Comparison of ENCODE assay signal across 8 mouse cellular contexts in genomic region chr2:32582830-32583799, GRCm38 (mm10). TPM values are rescaled to one million over a fixed set of nuclear protein-coding genes. Genes with fewer than 3 reads are reported as not detected.
A peak's percentile ranks its signal among the peaks of the same experiment; 100 is the strongest.
DNase-seq lines count a peak whose midpoint lies in the region; ATAC-seq and TF ChIP-seq lines count a peak whose summit lies in the region.

No protein-coding gene starts in this region.

- H3K27ac ChIP-seq in embryonic facial prominence, embryonic 11.5 days (replicated peaks; ENCODE audit: low read depth, low read length) = no peak overlapping the region
- H3K27ac ChIP-seq in intestine, postnatal 0 days (ENCODE audit: low read depth, low read length) = no peak overlapping the region
- peak overlapping the region; percentile 69 for H3K27ac ChIP-seq in limb, embryonic 10.5 days
- no peak overlapping the region for H3K27ac ChIP-seq in midbrain, embryonic 11.5 days (ENCODE audit: low read depth, low read length)
- H3K27ac ChIP-seq in small intestine, adult 2 months (ENCODE audit: insufficient read depth, low read depth, low read length) = no peak overlapping the region

- H3K9ac ChIP-seq in embryonic facial prominence, embryonic 11.5 days (replicated peaks; ENCODE audit: low read length) = peak overlapping the region; percentile 44
- 0 out of 2 replicates have a peak overlapping the region, but pooled peaks have one; percentile 11 for H3K9ac ChIP-seq in intestine, postnatal 0 days (ENCODE audit: low read depth, low read length)
- H3K9ac ChIP-seq in midbrain, embryonic 11.5 days (ENCODE audit: low read length) = peak overlapping the region; percentile 32; the same call in 1 of the 2 replicates

- peak; percentile 74 for ATAC-seq in embryonic facial prominence, embryonic 11.5 days (replicated peaks; ENCODE audit: insufficient number of reproducible peaks, low FRiP score, low TSS enrichment, low read depth)
- ATAC-seq in intestine, postnatal 0 days = peak; percentile 64
- ATAC-seq in midbrain, embryonic 11.5 days (ENCODE audit: low FRiP score) = peak; percentile 63

- H3K27me3 ChIP-seq in embryonic facial prominence, embryonic 11.5 days (ENCODE audit: control insufficient read depth, insufficient read depth, low read length) = peaks cover 4% of the 10 kb centered on the region; the same call in 1 of the 2 replicates
- H3K27me3 ChIP-seq in intestine, postnatal 0 days (replicated peaks; ENCODE audit: control insufficient read depth, insufficient read depth, low read length) = peaks cover 12% of the 10 kb centered on the region; the same call in 1 of the 2 replicates
- peaks cover 47% of the 10 kb centered on the region for H3K27me3 ChIP-seq in limb, embryonic 10.5 days (ENCODE audit: low read depth, poor library complexity, severe bottlenecking)
- H3K27me3 ChIP-seq in midbrain, embryonic 11.5 days (ENCODE audit: control insufficient read depth, insufficient read depth, low read length) = peaks cover 6% of the 10 kb centered on the region; the same call in 1 of the 2 replicates
- peaks cover 3% of the 10 kb centered on the region; the same call in 1 of the 2 replicates for H3K27me3 ChIP-seq in small intestine, adult 2 months (ENCODE audit: control insufficient read depth, insufficient read depth, low read length)

- TF ChIP-seq POLR2A in small intestine, adult 2 months (IDR thresholded peaks at IDR 0.05; ENCODE audit: low read depth, low read length) = no peak; the same call in 1 of the 2 replicates

- H3K4me1 ChIP-seq in embryonic facial prominence, embryonic 11.5 days (ENCODE audit: control insufficient read depth, insufficient read depth, low read length) = no peaks in the 10 kb centered on the region; the same call in 1 of the 2 replicates
- peaks cover 2% of the 10 kb centered on the region; the same call in 1 of the 2 replicates for H3K4me1 ChIP-seq in intestine, postnatal 0 days (replicated peaks; ENCODE audit: control insufficient read depth, insufficient read depth, low read length)
- H3K4me1 ChIP-seq in limb, embryonic 10.5 days = peaks cover 29% of the 10 kb centered on the region
- peaks cover 12% of the 10 kb centered on the region for H3K4me1 ChIP-seq in midbrain, embryonic 11.5 days (ENCODE audit: control insufficient read depth, insufficient read depth, low read length)
- peaks cover 9% of the 10 kb centered on the region for H3K4me1 ChIP-seq in small intestine, adult 2 months (ENCODE audit: control insufficient read depth, insufficient read depth, insufficient read length, low read length)

- peak; percentile 94 for TF ChIP-seq CTCF in intestine, postnatal 0 days (IDR thresholded peaks at IDR 0.05; ENCODE audit: low read depth)
- peak; percentile 87; the same call in 1 of the 2 replicates for TF ChIP-seq CTCF in small intestine, adult 2 months (IDR thresholded peaks at IDR 0.05; ENCODE audit: extremely low read depth, insufficient read length, insufficient replicate concordance, low read depth, low read length)

- H3K36me3 ChIP-seq in embryonic facial prominence, embryonic 11.5 days (replicated peaks; ENCODE audit: control insufficient read depth, insufficient read depth, low read depth, low read length) = no peaks in the 10 kb centered on the region
- no peaks in the 10 kb centered on the region for H3K36me3 ChIP-seq in intestine, postnatal 0 days (ENCODE audit: control insufficient read depth, insufficient read depth)
- H3K36me3 ChIP-seq in limb, embryonic 10.5 days = no peaks in the 10 kb centered on the region
- no peaks in the 10 kb centered on the region for H3K36me3 ChIP-seq in midbrain, embryonic 11.5 days (ENCODE audit: control insufficient read depth, insufficient read depth, low read length)
- no peaks in the 10 kb centered on the region for H3K36me3 ChIP-seq in small intestine, adult 2 months (ENCODE audit: control insufficient read depth, insufficient read depth, low read length)

- peak; percentile 92 for DNase-seq in 416B (ENCODE audit: low read depth)
- peak; percentile 87 for DNase-seq in adrenal gland, postnatal 14 days
- peak; percentile 93 for DNase-seq in embryonic facial prominence, embryonic 11.5 days (ENCODE audit: low spot score)
- peak; percentile 98 for DNase-seq in heart, adult 11 months
- peak; percentile 84 for DNase-seq in limb, embryonic 10.5 days (ENCODE audit: low spot score)
- DNase-seq in midbrain, embryonic 11.5 days (ENCODE audit: low spot score, missing footprints) = peak; percentile 98

- peak overlapping the region; percentile 60 for H3K4me2 ChIP-seq in embryonic facial prominence, embryonic 11.5 days (ENCODE audit: low read depth, low read length)
- H3K4me2 ChIP-seq in intestine, postnatal 0 days (replicated peaks; ENCODE audit: low read depth) = peak overlapping the region; percentile 59
- peak overlapping the region; percentile 42 for H3K4me2 ChIP-seq in midbrain, embryonic 11.5 days

- WGBS in embryonic facial prominence, embryonic 11.5 days = 13% methylated on average over 37 of the region's 37 CpGs
- WGBS in intestine, postnatal 0 days = 13% methylated on average over 37 of the region's 37 CpGs
- 15% methylated on average over 37 of the region's 37 CpGs for WGBS in limb, embryonic 10.5 days
- WGBS in midbrain, embryonic 11.5 days = 14% methylated on average over 37 of the region's 37 CpGs
- WGBS in small intestine, adult 2 months = 15% methylated on average over 37 of the region's 37 CpGs

- no peaks in the 10 kb centered on the region for H3K9me3 ChIP-seq in embryonic facial prominence, embryonic 11.5 days (replicated peaks; ENCODE audit: control insufficient read depth, low read length)
- H3K9me3 ChIP-seq in intestine, postnatal 0 days (ENCODE audit: control insufficient read depth) = no peaks in the 10 kb centered on the region
- no peaks in the 10 kb centered on the region for H3K9me3 ChIP-seq in limb, embryonic 10.5 days (replicated peaks)
- H3K9me3 ChIP-seq in midbrain, embryonic 11.5 days (ENCODE audit: control insufficient read depth, low read length) = no peaks in the 10 kb centered on the region

- peak overlapping the region; percentile 21 for H3K4me3 ChIP-seq in embryonic facial prominence, embryonic 11.5 days (ENCODE audit: low read depth, low read length)
- H3K4me3 ChIP-seq in intestine, postnatal 0 days (ENCODE audit: low read depth, low read length) = peak overlapping the region; percentile 16; the same call in 1 of the 2 replicates
- peak overlapping the region; percentile 46 for H3K4me3 ChIP-seq in limb, embryonic 10.5 days
- peak overlapping the region; percentile 10 for H3K4me3 ChIP-seq in midbrain, embryonic 11.5 days (ENCODE audit: low read depth, low read length)
- H3K4me3 ChIP-seq in small intestine, adult 2 months (ENCODE audit: low read depth, low read length) = peak overlapping the region; percentile 23; the same call in 1 of the 2 replicates

RNA-seq across cellular contexts. Expression of gene St6galnac4, which starts 3.8 kb away (rescaled TPM):
- total RNA-seq in adrenal gland, postnatal 14 days (2021) = 12.0 and 13.5 TPM in 2 replicates
- 20.3 and 22.8 TPM in 2 replicates for polyA plus RNA-seq in embryonic facial prominence, embryonic 11.5 days (2014; fragmentation: Nextera tagmentation; extraction: Ambion mirVana)
- polyA plus RNA-seq in intestine, postnatal 0 days (2015; fragmentation: Nextera tagmentation; extraction: Ambion mirVana) = 5.7 and 6.6 TPM in 2 replicates
- polyA plus RNA-seq in limb, embryonic 10.5 days (2016; fragmentation: Nextera tagmentation; extraction: Ambion mirVana) = 26.0 and 26.1 TPM in 2 replicates
- polyA plus RNA-seq in midbrain, embryonic 11.5 days (2014; fragmentation: Nextera tagmentation; extraction: Ambion mirVana) = 13.2 and 13.6 TPM in 2 replicates
- 9.1 and 9.6 TPM in 2 replicates for polyA plus RNA-seq in small intestine, adult 2 months (2012; rRNA removed)

RNA-seq across cellular contexts. Expression of gene 9430097D07Rik, which starts 7.6 kb away (rescaled TPM):
- total RNA-seq in adrenal gland, postnatal 14 days (2021) = not detected in 2 replicates
- 0.32 and 0.36 TPM in 2 replicates for polyA plus RNA-seq in embryonic facial prominence, embryonic 11.5 days (2014; fragmentation: Nextera tagmentation; extraction: Ambion mirVana)
- 0.14 TPM in 1 of 2 replicates, not detected in the other for polyA plus RNA-seq in intestine, postnatal 0 days (2015; fragmentation: Nextera tagmentation; extraction: Ambion mirVana)
- polyA plus RNA-seq in limb, embryonic 10.5 days (2016; fragmentation: Nextera tagmentation; extraction: Ambion mirVana) = 0.24 TPM in 1 of 2 replicates, not detected in the other
- polyA plus RNA-seq in midbrain, embryonic 11.5 days (2014; fragmentation: Nextera tagmentation; extraction: Ambion mirVana) = 0.25 and 0.49 TPM in 2 replicates
- not detected in 2 replicates for polyA plus RNA-seq in small intestine, adult 2 months (2012; rRNA removed)

RNA-seq across cellular contexts. Expression of gene Pip5kl1, which starts 8.5 kb away (rescaled TPM):
- 0.23 TPM in 1 of 2 replicates, not detected in the other for total RNA-seq in adrenal gland, postnatal 14 days (2021)
- 2.3 and 3.3 TPM in 2 replicates for polyA plus RNA-seq in embryonic facial prominence, embryonic 11.5 days (2014; fragmentation: Nextera tagmentation; extraction: Ambion mirVana)
- not detected in 2 replicates for polyA plus RNA-seq in intestine, postnatal 0 days (2015; fragmentation: Nextera tagmentation; extraction: Ambion mirVana)
- polyA plus RNA-seq in limb, embryonic 10.5 days (2016; fragmentation: Nextera tagmentation; extraction: Ambion mirVana) = 1.0 and 2.7 TPM in 2 replicates
- polyA plus RNA-seq in midbrain, embryonic 11.5 days (2014; fragmentation: Nextera tagmentation; extraction: Ambion mirVana) = 2.0 and 2.1 TPM in 2 replicates
- polyA plus RNA-seq in small intestine, adult 2 months (2012; rRNA removed) = 0.15 and 0.25 TPM in 2 replicates

RNA-seq across cellular contexts. Expression of gene Dpm2, which starts 12.5 kb away (rescaled TPM):
- total RNA-seq in adrenal gland, postnatal 14 days (2021) = 47.8 and 61.8 TPM in 2 replicates
- 97.1 and 100 TPM in 2 replicates for polyA plus RNA-seq in embryonic facial prominence, embryonic 11.5 days (2014; fragmentation: Nextera tagmentation; extraction: Ambion mirVana)
- 120 and 124 TPM in 2 replicates for polyA plus RNA-seq in intestine, postnatal 0 days (2015; fragmentation: Nextera tagmentation; extraction: Ambion mirVana)
- 104 and 109 TPM in 2 replicates for polyA plus RNA-seq in limb, embryonic 10.5 days (2016; fragmentation: Nextera tagmentation; extraction: Ambion mirVana)
- 103 and 110 TPM in 2 replicates for polyA plus RNA-seq in midbrain, embryonic 11.5 days (2014; fragmentation: Nextera tagmentation; extraction: Ambion mirVana)
- polyA plus RNA-seq in small intestine, adult 2 months (2012; rRNA removed) = 49.3 and 87.5 TPM in 2 replicates

RNA-seq across cellular contexts. Expression of gene St6galnac6, which starts 16.4 kb away (rescaled TPM):
- 54.1 and 56.5 TPM in 2 replicates for total RNA-seq in adrenal gland, postnatal 14 days (2021)
- polyA plus RNA-seq in embryonic facial prominence, embryonic 11.5 days (2014; fragmentation: Nextera tagmentation; extraction: Ambion mirVana) = 6.3 and 6.8 TPM in 2 replicates
- polyA plus RNA-seq in intestine, postnatal 0 days (2015; fragmentation: Nextera tagmentation; extraction: Ambion mirVana) = 8.3 and 9.1 TPM in 2 replicates
- 11.8 and 16.7 TPM in 2 replicates for polyA plus RNA-seq in limb, embryonic 10.5 days (2016; fragmentation: Nextera tagmentation; extraction: Ambion mirVana)
- polyA plus RNA-seq in midbrain, embryonic 11.5 days (2014; fragmentation: Nextera tagmentation; extraction: Ambion mirVana) = 3.4 and 4.5 TPM in 2 replicates
- polyA plus RNA-seq in small intestine, adult 2 months (2012; rRNA removed) = 12.5 and 18.2 TPM in 2 replicates
